Mouse (Mus musculus) erythroblast, embryonic 14.5 days (primary cell): Measurements from ENCODE around the gene Duoxa1.

Experiments used
- GATA1 ChIP-seq: IDR thresholded peaks from 2 replicates; pipeline ENCODE4 v1.6.1; 2012; ENCODE audit warnings: low read length, inconsistent platforms, mixed read lengths
- TAL1 ChIP-seq: IDR thresholded peaks from 3 replicates; pipeline ENCODE4 v1.6.1; 2012; ENCODE audit warnings: low read length, inconsistent platforms, mixed read lengths

- TF ChIP-seq GATA1 (no peak), TAL1 (no peak)
Observed at GRCm38 (mm10) chr2:122315372-122315771, 1.8 kb upstream of the Duoxa1 start, which contains the start of gene Duox1.
